Mouse (Mus musculus) gastrocnemius, postnatal 36 days (tissue): Measurements from ENCODE around the gene Psmd3. TPM values are rescaled to one million over a fixed set of nuclear protein-coding genes. Genes with fewer than 3 reads are reported as not detected.

Experiments used
- DNase-seq, 2 experiments: peaks; one replicate each; pipeline ENCODE4 v3.0.0; 2022
- intact Hi-C: fragments of 180-260 bp; cut with DNase I; formaldehyde crosslinking; loops from one replicate; pipeline ENCODE4 v1.15.1; 2025
- total RNA-seq, 2 experiments: library from RNA; stranded (reverse); gene quantifications; 2 replicates each; pipeline ENCODE4 v1.2.3; 2021

Gene Psmd3
- total RNA-seq, 2 experiments from 2014 or later: 88.1 to 91.9 TPM

GRCm38 (mm10) chr11:98741051-98741620 is 58.8 kb downstream of the Psmd3 start:
- intact Hi-C loops: loop anchor here (2.0 kb wide), 1 partner anchor 48 kb away; no protein-coding TSS in a partner anchor
- no peak for DNase-seq

- peak; percentile 70 to 80 for DNase-seq
- intact Hi-C loops: loop anchor here (2.0 kb wide), 1 partner anchor 47 kb away; no protein-coding TSS in a partner anchor
Observed at GRCm38 (mm10) chr11:98741622-98742396, 59.5 kb downstream of the Psmd3 start.

- peak in 1 of 2 experiments; percentile 48 for DNase-seq
- intact Hi-C loops: no loop called here
Observed at GRCm38 (mm10) chr11:98742397-98743291, 60.3 kb downstream of the Psmd3 start.

GRCm38 (mm10) chr11:98743655-98744345 is 61.4 kb downstream of the Psmd3 start:
- intact Hi-C loops: no loop called here
- DNase-seq: peak in 1 of 2 experiments; percentile 62

GRCm38 (mm10) chr11:98744456-98745019 is 62.2 kb downstream of the Psmd3 start:
- no peak for DNase-seq
- intact Hi-C loops: no loop called here

Other genes with a start within 250 kb of the Psmd3 start
- gene Mien1, start 243.6 kb upstream of the Psmd3 start, total RNA-seq: 10 to 100 TPM; 27.2 to 36.5 TPM
- not detected for gene Grb7, start 236.2 kb upstream of the Psmd3 start, total RNA-seq
- gene Ikzf3, start 136.5 kb upstream of the Psmd3 start, total RNA-seq: 1 to 10 TPM in 1 of 2 experiments, not detected in 1; 1.3 TPM
- gene Zpbp2, start 131.5 kb upstream of the Psmd3 start, total RNA-seq: not detected
- 10 to 100 TPM; 20.9 to 24.0 TPM for gene Ormdl3, start 95.2 kb upstream of the Psmd3 start, total RNA-seq
- not detected for gene Lrrc3c, start 84.3 kb upstream of the Psmd3 start, total RNA-seq
- 1 to 10 TPM; 3.0 to 4.2 TPM for gene Gm12355, start 56.9 kb upstream of the Psmd3 start, total RNA-seq
- 10 to 100 TPM in 1 of 2 experiments, 1 to 10 TPM in 1; 1.8 to 22.5 TPM for gene Gsdma3, start 56.2 kb upstream of the Psmd3 start, total RNA-seq
- gene Gsdma2, start 35.8 kb upstream of the Psmd3 start, total RNA-seq: 1 to 10 TPM in 1 of 2 experiments, not detected in 1; 1.7 TPM
- gene Gsdma, start 18.2 kb upstream of the Psmd3 start, total RNA-seq: under 1 TPM; 0.31 to 0.76 TPM
- not detected for gene Csf3, start 18.7 kb downstream of the Psmd3 start, total RNA-seq
- gene Med24, start 46.9 kb downstream of the Psmd3 start, total RNA-seq: 10 to 100 TPM; 41.4 to 41.9 TPM
- 10 to 100 TPM; 72.6 to 75.7 TPM for gene Thra, start 58.1 kb downstream of the Psmd3 start, total RNA-seq
- gene Nr1d1, start 92.8 kb downstream of the Psmd3 start, total RNA-seq: 100 to 1,000 TPM in 1 of 2 experiments, 10 to 100 TPM in 1; 86.6 to 139 TPM
- 10 to 100 TPM; 49.0 to 51.4 TPM for gene Msl1, start 113.0 kb downstream of the Psmd3 start, total RNA-seq
- 10 to 100 TPM; 14.2 to 21.4 TPM for gene Casc3, start 122.4 kb downstream of the Psmd3 start, total RNA-seq
- under 1 TPM; 0.12 to 0.15 TPM for gene Rapgefl1, start 154.2 kb downstream of the Psmd3 start, total RNA-seq
- gene Wipf2, start 181.1 kb downstream of the Psmd3 start, total RNA-seq: 1 to 10 TPM; 5.6 to 6.7 TPM
- gene Cdc6, start 225.2 kb downstream of the Psmd3 start, total RNA-seq: under 1 TPM; 0.20 to 0.64 TPM
- gene Rara, start 245.3 kb downstream of the Psmd3 start, total RNA-seq: 10 to 100 TPM in 1 of 2 experiments, 1 to 10 TPM in 1; 8.7 to 13.2 TPM